Mouse (Mus musculus) heart, adult 9 months (tissue): ENCODE results near the gene Bcl2l14.

Experiments used
- DNase-seq, 2 experiments: peaks; one replicate each; pipeline ENCODE4 v3.0.0; 2022; ENCODE audit warnings: low spot score in 2 of 2

The Bcl2l14 gene

DNA sequence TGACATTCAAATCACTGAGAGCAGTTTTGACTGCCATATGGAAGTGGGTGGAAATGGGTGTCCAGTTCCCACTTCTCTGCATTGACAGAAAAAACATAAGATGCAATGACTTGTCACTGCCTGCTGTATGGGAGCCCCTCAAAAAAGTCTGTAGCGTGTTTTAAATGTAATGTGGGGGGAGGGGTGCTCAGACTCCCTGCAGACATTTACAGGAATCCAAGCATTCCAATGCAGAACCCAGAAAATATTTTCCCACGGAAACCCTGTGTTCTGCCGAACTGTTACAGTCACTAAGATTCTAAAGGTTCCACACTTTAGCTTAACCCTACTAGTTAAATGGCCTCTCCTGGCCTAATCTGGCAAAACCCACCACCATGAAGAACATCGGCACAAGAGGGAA, at the start of gene Bcl2l14:
Gene Bcl2l14, plus strand, starts transcription at position 301 of the 400 bp plus-strand sequence.
- DNase-seq = no peak

DNA sequence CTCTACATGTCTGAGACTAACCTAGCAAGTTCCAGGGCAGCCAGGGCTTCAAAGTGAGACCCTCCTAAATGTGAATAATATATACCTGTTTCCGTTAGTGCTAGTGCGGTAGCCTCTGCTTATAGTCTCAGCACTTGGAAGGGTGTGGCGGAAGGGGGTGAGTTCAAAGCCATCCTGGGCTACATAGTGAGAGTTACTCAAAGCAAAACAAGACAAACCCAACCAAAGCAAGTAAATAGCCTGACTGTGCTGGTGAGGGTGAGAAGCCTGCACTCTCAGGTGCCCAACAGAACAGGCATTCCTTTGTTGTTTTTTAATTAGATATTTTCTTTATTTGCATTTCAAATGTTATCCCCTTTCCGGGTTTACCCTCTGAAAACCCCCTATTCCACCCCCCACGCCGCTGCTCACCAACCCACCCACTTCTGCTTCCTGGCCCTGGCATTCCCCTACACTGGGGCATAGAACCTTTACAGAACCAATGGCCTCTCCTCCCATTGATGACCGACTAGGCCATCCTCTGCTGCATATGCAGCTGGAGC, 47.5 kb upstream of the Bcl2l14 start:
- DNase-seq = no peak

DNA sequence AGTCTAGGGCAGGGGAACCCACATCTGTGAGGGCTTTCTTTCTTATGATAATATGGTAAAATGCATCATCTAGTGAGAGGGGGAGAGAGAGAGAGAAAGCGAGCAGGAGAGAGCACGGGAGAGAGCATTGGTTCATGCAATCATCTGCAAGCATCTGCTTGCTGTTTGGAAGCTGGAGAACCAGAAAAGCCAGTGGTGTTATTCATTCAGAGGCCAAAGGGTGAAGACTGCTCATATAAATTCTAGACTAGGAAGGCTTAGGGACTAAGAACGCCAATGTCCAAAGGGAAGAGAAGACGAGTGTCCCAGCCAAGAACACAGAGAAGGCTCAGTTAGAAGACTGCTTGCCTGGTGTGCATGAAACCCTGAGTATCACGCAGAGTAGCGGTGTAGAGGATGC, 43.2 kb upstream of the Bcl2l14 start:
- DNase-seq = no peak

DNA sequence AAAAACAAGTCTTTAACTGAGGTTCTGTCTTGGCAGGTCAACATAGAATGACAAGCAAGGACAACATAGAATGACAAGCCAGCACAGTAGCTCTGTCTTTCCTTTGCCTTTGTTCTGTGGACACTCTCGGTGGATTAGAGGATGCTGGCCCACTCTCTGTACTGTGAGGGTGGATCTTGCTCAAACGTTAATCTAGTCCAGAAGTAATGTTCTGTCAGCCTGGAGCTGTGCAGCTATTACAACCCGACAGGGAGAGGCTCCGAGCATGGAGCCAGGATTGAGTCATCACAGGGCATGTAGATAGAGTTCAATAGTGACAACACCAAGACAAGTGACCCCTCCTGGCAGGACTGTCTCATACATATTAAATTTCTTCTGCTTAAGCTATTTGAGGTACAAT, 42.4 kb upstream of the Bcl2l14 start:
- no peak for DNase-seq

DNA sequence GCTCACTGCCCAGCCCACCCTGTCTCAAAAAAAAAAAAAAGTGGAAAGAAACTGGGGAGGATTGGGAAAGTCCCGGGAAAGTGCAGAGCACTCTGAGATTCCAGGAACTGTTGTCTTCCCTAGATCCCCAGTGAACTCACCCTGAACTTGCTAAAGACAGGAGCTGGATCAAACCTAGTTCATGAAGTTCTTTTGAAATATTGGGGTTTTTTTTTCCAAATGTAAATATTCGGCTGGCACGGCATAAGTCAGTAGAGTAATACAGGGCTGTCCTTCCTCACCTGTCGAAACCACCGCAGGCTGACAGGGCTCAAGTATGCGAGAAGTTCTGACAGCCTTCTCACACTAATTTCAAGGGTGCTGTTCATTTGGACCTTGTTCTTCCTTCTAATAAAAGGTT, 38.5 kb upstream of the Bcl2l14 start:
- no peak for DNase-seq

DNA sequence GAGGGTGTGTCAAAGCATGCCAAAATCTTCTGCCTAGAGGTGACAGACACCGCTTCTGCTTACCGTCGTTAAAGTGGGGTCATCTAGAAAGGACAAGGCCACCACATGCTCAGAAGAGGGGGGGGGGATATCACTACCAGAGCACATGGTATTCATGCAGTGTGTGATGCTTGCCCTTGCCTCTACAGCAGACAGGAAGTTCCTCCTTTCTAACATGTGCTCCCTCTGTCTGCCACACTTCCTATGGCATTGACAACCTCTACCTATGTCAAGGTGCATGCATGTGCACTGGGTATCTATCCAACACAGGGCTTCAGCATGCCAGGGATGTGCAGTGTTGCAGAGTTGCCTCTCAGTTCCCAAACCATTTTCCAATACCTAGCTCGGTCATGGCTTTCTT, 36.0 kb upstream of the Bcl2l14 start:
- DNase-seq = no peak

DNA sequence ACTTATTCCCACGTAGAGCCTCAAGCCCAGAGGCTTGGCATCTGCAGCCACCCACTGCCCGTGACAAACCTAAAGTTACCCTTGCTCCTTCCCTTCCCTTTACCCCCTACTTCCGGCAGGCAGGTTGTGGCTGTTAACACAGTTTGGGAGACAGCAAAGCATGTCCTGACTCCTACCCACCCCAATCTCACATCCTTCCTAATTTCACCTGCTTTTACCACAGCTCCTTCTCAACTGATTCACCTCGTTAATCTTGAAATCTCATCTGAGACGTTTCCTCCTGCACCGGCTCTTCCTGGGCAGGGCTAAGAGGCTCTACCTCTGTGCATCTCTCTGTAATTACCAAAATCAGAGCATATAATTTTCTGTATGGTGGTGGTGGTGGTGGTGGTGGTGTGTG, 31.5 kb upstream of the Bcl2l14 start:
- DNase-seq = no peak

DNA sequence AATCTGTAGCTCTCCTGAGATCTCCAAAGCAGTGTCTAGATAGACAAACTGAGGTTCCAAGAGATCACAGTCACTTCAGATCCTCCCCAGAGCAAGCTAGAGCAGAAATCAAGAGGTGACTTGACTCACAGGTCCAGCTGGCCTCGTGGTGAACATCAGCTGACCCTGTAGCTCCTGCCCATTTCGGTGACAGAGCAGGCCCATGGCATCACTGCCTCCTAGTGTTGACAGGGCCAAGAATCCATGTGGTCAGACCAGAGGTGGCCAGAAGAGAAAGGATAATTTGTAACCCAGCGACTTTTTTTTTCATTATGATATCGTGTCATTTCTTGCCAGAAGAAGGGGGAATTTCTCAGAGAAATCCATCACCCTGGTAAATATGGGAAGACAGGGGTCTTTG, 30.2 kb upstream of the Bcl2l14 start:
- no peak for DNase-seq

DNA sequence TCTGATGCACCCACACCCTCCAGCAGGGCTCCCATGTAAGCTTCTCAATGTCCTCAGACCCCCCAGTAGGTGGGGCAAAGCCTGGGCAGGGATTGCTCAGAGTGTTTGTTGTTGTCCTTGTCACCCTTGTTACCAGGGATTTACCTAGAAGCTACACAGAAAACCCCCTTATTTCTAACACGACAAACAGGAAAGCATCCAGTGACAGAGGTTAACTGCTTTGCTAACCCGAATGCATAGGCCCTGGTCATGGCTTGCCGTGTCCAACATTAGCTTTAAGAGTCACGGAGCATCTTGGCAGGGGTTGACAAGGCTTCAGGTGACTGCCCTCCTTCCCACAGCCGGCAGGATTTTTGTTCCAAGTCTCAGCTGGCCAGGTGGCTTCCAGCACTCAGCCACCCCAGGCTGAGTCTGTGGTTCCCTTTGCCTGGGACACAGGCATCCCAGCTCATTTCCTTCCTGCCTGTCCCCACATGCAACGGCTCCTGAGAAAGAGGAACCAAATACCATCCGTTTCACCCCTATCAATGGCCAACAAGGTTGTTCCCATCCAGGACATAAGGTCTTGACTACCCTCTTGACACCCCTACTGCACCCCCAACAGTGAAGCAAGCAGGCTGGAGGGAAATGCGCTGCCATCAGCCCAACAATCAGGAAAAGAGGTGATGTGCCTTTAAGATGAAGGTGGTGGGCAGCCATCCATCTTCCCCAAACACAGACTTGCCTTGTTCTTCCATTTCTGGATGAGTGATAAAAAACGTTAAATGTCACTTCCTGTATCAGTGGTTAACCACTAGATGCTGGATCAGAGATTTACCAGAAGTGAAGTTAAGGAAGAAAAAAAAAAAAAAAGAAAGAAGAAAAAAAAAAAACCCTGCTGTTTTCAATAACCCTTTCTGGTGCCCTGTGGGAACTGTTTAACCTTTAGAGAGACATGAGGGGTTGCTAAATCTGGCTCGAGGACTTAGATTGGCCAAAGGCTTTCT, 29.5 kb upstream of the Bcl2l14 start:
- DNase-seq = peak; percentile 6 to 56

DNA sequence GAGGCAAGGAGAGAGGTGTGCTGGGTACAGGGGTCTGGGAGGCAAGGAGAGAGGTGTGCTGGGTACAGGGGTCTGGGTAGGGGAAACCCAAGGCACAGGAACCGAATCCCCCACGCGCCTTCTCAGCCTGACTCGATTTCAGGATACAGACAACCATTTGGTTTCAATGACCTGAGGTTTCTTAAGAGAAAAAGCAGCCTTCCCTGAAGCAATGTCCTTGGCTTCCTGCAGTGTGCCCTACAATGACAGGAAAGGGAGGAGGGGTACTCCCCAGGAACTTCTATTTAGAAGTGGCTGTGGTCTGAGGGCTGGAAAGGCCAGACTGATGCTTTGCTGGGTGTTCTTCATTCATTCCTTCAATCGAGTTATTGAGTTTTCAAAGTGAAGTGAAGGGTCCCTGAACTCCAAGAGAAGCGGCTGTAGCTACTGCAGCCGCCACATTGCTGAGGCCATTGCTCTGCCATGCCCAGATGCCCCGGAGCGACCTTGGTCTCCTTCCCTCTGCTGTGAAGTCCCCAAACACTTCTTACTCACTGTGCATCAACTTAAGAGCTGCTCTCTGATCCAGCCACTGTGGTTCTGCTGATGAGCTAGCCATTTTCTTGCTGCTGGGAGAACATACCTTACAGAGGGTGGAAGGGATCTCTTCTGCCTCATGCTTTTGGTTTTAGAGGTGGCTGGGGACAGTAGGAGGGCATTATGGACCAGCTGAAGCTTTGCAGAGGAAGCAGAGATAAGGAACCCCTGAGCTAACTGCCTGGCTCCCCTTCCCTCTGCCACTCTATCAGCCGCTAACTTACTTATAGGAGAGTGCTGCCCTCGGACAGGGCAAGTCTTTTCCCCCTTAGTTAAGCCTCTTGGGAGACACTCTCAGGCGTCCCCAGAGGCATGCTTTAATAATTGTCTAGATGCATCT, 28.5 kb upstream of the Bcl2l14 start:
- peak; percentile 8 to 30 for DNase-seq

DNA sequence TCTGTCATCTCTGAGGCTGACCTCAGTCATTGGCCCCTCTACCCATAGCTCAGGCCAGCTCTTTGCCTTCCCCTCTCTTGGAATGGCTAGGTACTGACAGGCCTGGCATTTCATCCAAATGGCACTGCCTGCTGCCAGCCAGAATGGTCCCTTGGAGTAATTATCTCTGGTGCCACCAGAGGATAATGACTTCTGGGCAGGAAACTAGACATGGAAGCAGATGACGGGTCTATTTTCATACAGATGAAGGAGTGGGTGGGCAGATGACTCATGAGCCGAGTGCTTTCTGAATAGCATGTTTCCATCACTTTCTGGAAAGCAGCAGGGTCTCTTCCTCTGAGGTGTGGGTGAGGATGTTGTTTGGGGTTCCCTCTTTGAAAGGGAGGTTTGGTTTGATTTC, 23.2 kb upstream of the Bcl2l14 start:
- DNase-seq = no peak

DNA sequence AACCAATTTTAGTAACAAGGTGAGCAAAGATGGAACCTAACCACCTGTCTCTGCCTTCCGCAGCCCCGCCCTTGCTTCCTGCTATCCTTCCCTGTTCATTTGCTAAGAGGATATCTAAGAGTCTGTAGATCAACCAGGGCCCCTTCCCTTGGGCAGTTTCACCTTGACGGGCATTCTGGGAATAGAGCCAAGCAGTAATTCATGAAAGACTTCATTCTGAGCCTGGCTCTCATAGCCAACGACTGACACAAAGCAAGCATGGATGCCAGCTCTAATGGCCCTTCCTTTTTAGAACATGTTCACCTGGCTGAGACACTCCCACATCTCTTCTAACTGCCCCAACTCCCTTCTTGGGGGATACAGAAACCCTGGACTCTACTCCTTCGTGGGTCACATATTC, 18.9 kb upstream of the Bcl2l14 start:
- DNase-seq = no peak

DNA sequence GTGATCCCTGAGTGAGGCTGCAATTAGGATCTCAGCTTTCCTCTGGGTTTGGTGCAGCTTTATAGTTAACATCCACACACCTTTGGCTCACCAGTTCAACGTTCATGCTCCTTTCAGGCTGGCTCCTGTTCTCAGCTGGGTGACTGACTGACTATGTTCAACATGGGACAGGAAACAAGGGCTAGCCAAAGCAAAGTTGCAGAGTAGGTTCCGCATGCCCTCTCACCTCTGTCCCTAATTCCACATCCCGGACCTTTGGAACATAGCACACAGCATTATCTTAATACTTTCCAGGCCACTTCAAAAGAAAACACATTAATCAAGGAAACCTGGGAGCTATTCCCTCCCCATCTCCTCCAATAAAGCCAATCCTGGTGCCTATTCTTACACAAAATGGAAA, 18.3 kb upstream of the Bcl2l14 start:
- no peak for DNase-seq

DNA sequence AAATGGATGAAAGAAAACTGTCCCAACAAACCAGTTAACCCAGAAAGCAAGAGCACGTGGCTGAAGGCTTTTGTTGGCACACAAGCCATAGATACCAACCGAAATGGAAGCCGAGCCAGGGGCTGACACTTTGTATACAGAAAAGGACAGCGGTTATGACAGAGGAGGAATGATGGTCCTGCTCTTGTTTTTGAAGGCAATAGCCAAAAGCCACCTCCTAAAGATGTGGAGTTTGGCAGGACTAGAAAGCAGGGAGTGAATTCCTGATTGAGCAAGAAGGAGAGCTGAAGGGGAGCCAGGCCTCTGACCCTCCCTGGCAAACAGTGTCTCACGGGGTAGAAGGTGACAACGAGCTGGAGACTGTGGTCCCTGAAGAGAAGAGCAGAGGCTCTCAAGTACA, 14.7 kb upstream of the Bcl2l14 start:
- no peak for DNase-seq

DNA sequence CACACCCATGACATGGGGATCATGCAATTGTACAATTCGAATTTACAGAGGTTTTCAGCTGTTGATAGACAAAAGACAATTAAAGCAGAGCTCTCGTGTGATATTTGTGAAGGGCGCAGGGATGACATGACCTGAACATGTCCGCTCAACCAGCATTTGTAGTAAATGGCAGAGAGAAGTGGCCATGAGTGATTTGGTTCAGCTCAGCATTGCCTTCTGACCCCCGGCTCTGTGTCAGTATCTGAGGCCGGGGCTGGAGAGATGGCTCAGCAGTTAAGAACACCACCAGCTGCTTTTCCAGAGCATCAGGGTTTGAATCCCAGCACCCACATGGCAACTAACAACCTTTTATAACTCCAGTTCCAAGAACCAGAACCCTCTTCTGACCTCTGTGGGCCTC, 10.2 kb upstream of the Bcl2l14 start:
- no peak for DNase-seq

DNA sequence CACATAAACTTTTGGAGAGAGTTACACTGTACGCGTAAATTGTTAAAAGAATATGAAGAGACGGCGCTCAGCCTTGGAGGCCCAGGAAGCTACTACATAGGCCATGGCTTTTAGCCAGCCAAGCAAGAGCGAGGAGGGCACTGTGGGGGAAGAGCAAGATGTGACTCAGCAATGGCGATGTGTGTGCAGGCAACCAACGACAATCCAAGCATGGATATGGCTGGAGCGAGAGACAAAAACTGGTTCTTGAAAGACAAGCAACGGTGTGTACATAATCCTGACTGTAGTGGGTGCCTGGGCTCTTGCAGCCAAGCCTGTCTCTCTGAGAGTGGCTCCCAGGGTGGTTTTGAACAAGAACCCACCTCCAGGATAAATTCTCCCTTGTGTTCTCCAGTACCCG, 8.7 kb upstream of the Bcl2l14 start:
- no peak for DNase-seq

DNA sequence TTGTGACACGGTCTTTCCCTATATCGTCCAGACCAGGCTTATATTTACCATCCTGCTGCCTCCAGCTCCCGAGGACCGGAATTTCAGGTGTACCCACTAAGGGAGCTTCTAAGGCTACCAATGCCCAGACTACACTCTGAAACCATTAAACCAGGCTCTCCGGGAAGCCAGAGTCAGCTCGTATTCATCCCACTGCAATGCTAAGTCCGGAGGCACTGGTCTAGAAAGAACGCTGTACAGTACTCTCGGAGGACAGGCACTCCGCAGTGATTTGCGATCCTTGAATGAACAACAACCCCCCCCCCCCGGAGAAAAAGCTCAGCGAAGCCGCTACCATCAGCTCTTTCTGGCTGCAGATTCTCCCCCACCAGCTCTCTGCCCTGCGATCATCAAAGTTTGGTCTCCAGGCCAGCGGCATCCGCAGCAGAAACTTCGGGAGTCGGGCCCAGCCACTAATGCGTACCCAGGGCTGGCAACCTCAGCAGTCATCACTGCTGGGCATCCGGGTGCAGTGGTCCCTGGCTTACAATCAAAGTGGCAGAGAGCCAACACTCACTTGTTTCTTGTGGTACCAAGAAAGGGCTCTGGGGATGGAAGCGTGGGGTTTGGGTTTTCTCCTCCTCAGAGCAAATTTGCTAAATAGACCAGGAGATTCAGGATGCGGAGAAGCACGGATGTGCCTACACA, 7.6 kb upstream of the Bcl2l14 start:
- DNase-seq = no peak

DNA sequence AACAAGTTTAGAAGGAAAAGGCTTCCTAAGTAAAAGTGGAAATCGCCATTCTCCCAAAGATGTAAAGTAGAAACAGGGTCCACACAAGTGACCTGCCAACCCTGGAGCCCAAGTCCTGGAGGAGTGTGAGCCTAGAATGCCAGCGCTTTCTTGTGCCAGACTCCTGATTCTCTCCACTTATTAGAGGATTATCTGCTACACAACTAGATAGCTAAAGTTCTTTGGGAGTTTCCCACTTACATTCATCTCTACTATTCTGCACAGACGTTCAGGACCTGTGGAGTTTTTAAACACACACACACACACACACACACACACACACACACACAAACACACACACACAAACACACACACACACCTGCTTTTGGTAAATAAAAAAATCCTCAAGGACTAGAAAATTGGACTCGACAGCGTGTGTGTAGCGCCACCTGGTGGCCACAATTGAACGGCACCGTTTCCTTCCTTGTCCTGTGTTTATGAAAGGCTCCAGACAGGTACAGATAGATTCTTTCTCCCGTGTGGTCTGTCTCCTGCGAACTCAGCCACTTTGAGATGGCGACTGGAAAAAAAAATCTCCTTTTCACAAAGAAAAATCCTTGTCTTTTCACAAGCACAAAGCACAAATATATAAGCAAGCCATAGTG, 6.7 kb upstream of the Bcl2l14 start:
- DNase-seq = peak in 1 of 2 experiments; percentile 54

DNA sequence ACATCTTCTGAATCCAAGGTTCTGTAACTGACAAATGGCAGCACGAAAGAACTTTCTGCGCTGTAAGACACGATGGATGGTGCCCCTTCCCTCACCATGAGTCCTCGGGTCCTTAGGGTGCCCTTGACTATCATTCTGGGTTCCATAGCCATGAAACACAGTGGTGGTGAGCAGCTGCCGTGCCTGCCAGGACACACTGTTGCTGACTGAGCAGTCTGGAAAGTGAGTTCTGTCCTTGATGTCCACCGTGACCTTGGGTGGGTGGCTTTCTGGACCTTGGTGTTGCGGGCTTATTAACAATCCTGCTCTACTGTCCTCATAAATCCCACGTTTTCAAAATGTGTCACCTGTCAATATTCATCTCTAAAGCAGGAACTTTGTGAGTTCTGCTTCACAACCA, 6.2 kb upstream of the Bcl2l14 start:
- no peak for DNase-seq

DNA sequence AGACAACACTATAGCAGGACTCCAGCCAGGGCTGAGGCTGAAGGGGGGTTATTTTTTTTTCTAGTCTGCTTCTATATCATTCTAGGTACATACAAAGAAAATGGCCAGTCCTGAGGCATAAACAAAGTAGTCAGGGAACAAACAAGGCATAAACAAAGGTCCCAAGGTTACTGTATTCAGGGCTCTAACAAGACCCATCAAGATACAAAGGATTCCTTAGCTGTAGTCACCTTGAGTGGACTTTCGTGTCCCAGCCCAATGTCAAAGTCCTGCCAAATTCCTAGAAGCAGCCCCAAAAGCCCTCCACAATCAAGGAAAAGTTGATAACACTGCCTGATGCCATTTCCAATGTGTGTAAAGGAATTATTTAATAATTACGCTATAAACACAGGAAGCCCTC, 5.3 kb upstream of the Bcl2l14 start:
- DNase-seq = no peak
